Mouse (Mus musculus) olfactory bulb, adult 2 months (tissue): ENCODE results near the gene Mob2.

Source experiments
- CTCF ChIP-seq: fragments of 200-500 bp; IDR thresholded peaks from 2 replicates; pipeline ENCODE4 v1.5.1; 2012; ENCODE audit warnings: low read depth, mild to moderate bottlenecking, low read length, moderate library complexity; ENCODE audit not compliant: insufficient read depth
- POLR2A ChIP-seq: fragments of 200-500 bp; IDR thresholded peaks from 2 replicates; pipeline ENCODE4 v1.6.1; 2012; ENCODE audit warnings: mild to moderate bottlenecking, low read depth, low read length, moderate library complexity; ENCODE audit not compliant: insufficient read depth

- TF ChIP-seq CTCF: no peak
- TF ChIP-seq POLR2A: no peak
Observed at GRCm38 (mm10) chr7:142037553-142038170, 23.2 kb downstream of the Mob2 start.
